Mouse (Mus musculus): ENCODE measurements at regions not wholly inside any gene's neighbourhood (a gene's known extent, or its start where the extent isn't known, plus 50 kb on each side); places are given as distances from the start of the nearest gene placed in this dataset.

DNA sequence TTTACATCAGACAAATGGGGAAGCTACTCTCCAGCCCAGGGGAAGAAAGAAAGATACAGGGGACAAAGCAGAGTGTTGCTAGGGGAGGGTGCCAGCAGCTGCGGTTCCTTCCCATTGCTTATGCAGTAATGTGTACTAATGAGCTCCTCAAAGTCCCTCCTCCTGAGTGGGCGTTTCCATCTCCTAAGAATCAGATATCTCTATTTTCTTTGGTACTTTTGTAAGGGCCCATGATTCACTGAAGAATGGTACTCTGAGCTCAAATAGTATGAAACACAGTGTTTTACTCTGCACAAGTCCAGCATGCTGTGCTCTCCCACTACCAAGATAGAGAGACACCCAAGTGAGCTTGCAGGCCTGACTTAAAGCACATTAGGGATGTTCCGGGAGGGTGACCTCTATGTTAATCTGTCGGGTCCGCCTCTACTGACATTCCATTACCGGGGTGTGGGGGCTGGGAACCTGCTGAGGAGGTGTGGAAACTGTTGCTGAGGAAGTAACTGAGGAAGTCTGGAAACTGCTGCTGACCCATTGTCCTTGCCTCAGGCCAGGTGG lies 114.8 kb upstream of the Ttc29 start:
- TF ChIP-seq CTCF (IDR thresholded peaks at IDR 0.05; ENCODE audit: low read depth) (no peak), EP300 (IDR thresholded peaks at IDR 0.05; ENCODE audit: low read depth) (no peak)
